Mouse (Mus musculus) forebrain, embryonic 11.5 days (tissue): ENCODE measurements around the gene Ddx6. TPM values are rescaled to one million over a fixed set of nuclear protein-coding genes. Genes with fewer than 3 reads are reported as not detected.

Experiments
- ATAC-seq: fragments of 200-750 bp; cut with Nextera tagmentation; replicated peaks from 2 replicates; pipeline ENCODE4 v1.8.0; 2017; ENCODE audit warnings: moderate TSS enrichment; ENCODE audit not compliant: low FRiP score
- DNase-seq: peaks from one replicate; pipeline ENCODE4 v3.0.0-alpha.2; 2017; ENCODE audit warnings: low spot score
- H3K27ac ChIP-seq: fragments of 300-500 bp; sonication (generic); 2 replicates; pipeline ENCODE4 v1.5.1; 2014; ENCODE audit warnings: low read depth, low read length
- H3K27me3 ChIP-seq: fragments of 300-500 bp; sonication (generic); 2 replicates; pipeline ENCODE4 v1.6.1; 2014; ENCODE audit warnings: mild to moderate bottlenecking, low read length, mixed read lengths; ENCODE audit not compliant: control insufficient read depth, insufficient read depth
- H3K36me3 ChIP-seq: fragments of 300-500 bp; sonication (generic); 2 replicates; pipeline ENCODE4 v1.6.1; 2014; ENCODE audit warnings: mild to moderate bottlenecking, low read length, moderate library complexity, mixed read lengths; ENCODE audit not compliant: control insufficient read depth, insufficient read depth
- H3K4me1 ChIP-seq: fragments of 300-500 bp; sonication (generic); replicated peaks from 2 replicates; pipeline ENCODE4 v1.6.1; 2014; ENCODE audit warnings: low read length, mixed read lengths; ENCODE audit not compliant: control insufficient read depth, insufficient read depth
- H3K4me2 ChIP-seq: fragments of 300-500 bp; sonication (generic); 2 replicates; pipeline ENCODE4 v1.6.1; 2014; ENCODE audit warnings: low read depth, mild to moderate bottlenecking, low read length, moderate library complexity, mixed read lengths; ENCODE audit not compliant: severe bottlenecking
- H3K4me3 ChIP-seq: fragments of 300-500 bp; sonication (generic); 2 replicates; pipeline ENCODE4 v1.5.1; 2014; ENCODE audit warnings: low read depth, low read length
- H3K9ac ChIP-seq: fragments of 300-500 bp; sonication (generic); 2 replicates; pipeline ENCODE4 v1.6.1; 2014; ENCODE audit warnings: low read length
- H3K9me3 ChIP-seq: fragments of 300-500 bp; sonication (generic); 2 replicates; pipeline ENCODE4 v1.6.1; 2016; ENCODE audit warnings: low read length, mixed read lengths; ENCODE audit not compliant: control insufficient read depth
- WGBS: fragments of 180-500 bp; shearing (Covaris S2); extraction: QIAGEN DNeasy Blood & Tissue Kit; methylation state at CpG from one replicate; pipeline ENCODE4 v1.1.7; 2014; 5-methylcytosine and 5-hydroxymethylcytosine counted together
- polyA plus RNA-seq: library from polyadenylated mRNA; unstranded; fragments of >200 nt; fragmentation: Nextera tagmentation; extraction: Ambion mirVana; gene quantifications from 2 replicates; pipeline ENCODE4 v1.2.1, GENCODE M21; 2014

The Ddx6 gene
- polyA plus RNA-seq, 1 experiment from 2014 or later: 16.2 TPM

DNA sequence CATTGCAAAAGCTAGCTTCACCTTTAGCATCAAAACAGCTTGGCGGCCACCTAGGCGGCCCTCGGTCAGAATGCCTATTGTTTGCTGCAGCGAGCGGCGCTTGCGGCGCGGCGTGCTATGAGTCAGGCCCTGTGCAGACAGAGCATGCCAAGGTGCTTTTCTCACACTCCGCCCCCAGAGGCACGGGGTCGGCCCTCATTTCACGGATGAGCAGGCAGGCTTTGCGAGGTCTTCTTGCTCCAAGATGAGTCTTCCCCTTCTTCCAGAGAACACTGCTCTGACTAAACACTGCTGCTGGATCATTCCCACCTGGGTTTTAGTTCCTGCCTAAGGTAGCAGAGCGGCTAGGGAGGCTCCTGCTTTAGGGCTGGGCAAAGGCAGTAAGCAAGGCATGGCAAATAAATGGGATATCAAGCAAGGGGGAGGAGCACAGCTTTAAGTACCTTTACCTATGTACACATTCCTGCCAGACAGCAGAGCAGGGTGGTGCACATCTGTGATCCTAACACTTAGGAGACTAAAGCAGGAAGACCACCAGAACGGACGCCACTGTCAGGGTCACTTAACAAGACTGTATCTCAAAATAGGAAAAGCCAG lies 5.7 kb upstream of the Ddx6 start:
- peak overlapping the region; percentile 12; the same call in 1 of the 2 replicates for H3K9ac ChIP-seq
- H3K4me3 ChIP-seq: peak overlapping the region; percentile 6; the same call in 1 of the 2 replicates
- 3% methylated on average over 18 of the region's 18 CpGs for WGBS
- 0 out of 2 replicates have a peak overlapping the region, but pooled peaks have one; percentile 18 for H3K27ac ChIP-seq
- no peaks in the 10 kb centered on the region for H3K27me3 ChIP-seq
- H3K9me3 ChIP-seq: no peaks in the 10 kb centered on the region
- no peaks in the 10 kb centered on the region for H3K36me3 ChIP-seq
- H3K4me2 ChIP-seq: peak overlapping the region; percentile 42
- DNase-seq (peak; percentile 81), ATAC-seq (peak; percentile 68)
- peaks cover 17% of the 10 kb centered on the region for H3K4me1 ChIP-seq

GRCm38 (mm10) chr9:44599616-44600015 lies 5.1 kb upstream of the Ddx6 start:
- H3K9ac ChIP-seq: no peak overlapping the region

DNA sequence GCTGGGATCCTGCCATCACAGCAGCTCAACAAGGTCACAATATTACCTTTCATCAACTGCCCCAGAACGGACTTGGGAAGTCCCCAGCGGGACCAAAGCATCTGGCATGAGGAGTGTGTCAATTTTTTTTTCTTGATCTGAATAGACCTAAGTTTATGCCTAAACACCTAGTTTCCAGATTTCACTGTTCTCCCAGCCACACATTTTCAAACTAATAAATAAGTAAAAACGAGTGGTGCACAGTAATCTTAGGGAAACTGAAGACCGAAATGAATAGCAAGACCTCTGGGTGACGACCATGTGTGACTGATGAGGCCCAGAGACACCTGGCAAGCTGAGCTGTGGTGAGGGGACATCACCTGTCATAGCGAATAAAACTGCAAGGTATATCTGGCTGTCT lies 3.9 kb upstream of the Ddx6 start:
- ATAC-seq (no peak), DNase-seq (no peak)
- WGBS: 87% methylated on average over 6 of the region's 6 CpGs
- H3K36me3 ChIP-seq: no peaks in the 10 kb centered on the region
- H3K4me2 ChIP-seq: no peak overlapping the region
- H3K27ac ChIP-seq: no peak overlapping the region
- H3K9me3 ChIP-seq: no peaks in the 10 kb centered on the region
- H3K27me3 ChIP-seq: no peaks in the 10 kb centered on the region
- no peak overlapping the region for H3K4me3 ChIP-seq
- no peak overlapping the region for H3K9ac ChIP-seq
- peaks cover 17% of the 10 kb centered on the region for H3K4me1 ChIP-seq

More at GRCm38 (mm10) chr9:44599616-44600015, 5.1 kb upstream of the Ddx6 start:
- Histone ChIP-seq H3K4me1 (peaks cover 17% of the 10 kb centered on the region), H3K36me3 (no peaks in the 10 kb centered on the region), H3K4me3 (no peak overlapping the region), H3K27me3 (no peaks in the 10 kb centered on the region), H3K4me2 (0 out of 2 replicates have a peak overlapping the region, but pooled peaks have one; percentile 42), H3K27ac (no peak overlapping the region), H3K9me3 (no peaks in the 10 kb centered on the region)
- ATAC-seq: no peak
- 9% methylated on average over 4 of the region's 6 CpGs for WGBS
- no peak for DNase-seq

DNA sequence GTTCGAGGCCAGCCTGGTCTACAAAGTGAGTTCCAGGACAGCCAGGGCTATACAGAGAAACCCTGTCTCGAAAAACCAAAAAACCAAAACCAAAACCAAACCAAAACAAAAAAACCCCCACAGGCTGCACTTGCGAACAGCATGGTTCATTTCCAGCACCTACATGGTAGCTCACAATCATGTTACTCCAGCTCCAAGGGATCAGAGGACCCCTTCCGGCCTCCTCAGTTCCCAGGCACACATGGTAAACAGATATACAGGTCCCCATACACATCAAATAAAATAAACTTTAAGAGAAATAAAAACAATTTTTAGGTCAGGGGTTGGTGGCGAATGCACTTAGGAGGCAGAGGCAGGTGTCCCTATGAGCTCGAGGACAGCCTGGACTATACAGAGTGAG lies 1.9 kb upstream of the Ddx6 start:
- peak overlapping the region; percentile 100; the same call in 1 of the 2 replicates for H3K4me3 ChIP-seq
- H3K9ac ChIP-seq: peak overlapping the region; percentile 100; the same call in 1 of the 2 replicates
- H3K4me1 ChIP-seq: peaks cover 20% of the 10 kb centered on the region
- DNase-seq (no peak), ATAC-seq (no peak)
- H3K27ac ChIP-seq: 0 out of 2 replicates have a peak overlapping the region, but pooled peaks have one; percentile 1
- H3K27me3 ChIP-seq: no peaks in the 10 kb centered on the region
- peak overlapping the region; percentile 80 for H3K4me2 ChIP-seq
- no peaks in the 10 kb centered on the region for H3K9me3 ChIP-seq
- WGBS: 76% methylated on average over 6 of the region's 6 CpGs
- H3K36me3 ChIP-seq: no peaks in the 10 kb centered on the region; the same call in 1 of the 2 replicates

GRCm38 (mm10) chr9:44603454-44604289 lies 1.0 kb upstream of the Ddx6 start:
- H3K9ac ChIP-seq: peak overlapping the region; percentile 100
- no peaks in the 10 kb centered on the region; the same call in 1 of the 2 replicates for H3K36me3 ChIP-seq
- no peaks in the 10 kb centered on the region for H3K27me3 ChIP-seq
- peaks cover 16% of the 10 kb centered on the region for H3K4me1 ChIP-seq
- DNase-seq (peak; percentile 78), ATAC-seq (peak; percentile 66)
- peak overlapping the region; percentile 95 for H3K27ac ChIP-seq
- WGBS: under 1% methylated on average over 38 of the region's 38 CpGs
- peak overlapping the region; percentile 100 for H3K4me3 ChIP-seq
- peak overlapping the region; percentile 80 for H3K4me2 ChIP-seq
- no peaks in the 10 kb centered on the region for H3K9me3 ChIP-seq

GRCm38 (mm10) chr9:44604290-44604778 lies 358 bp upstream of the Ddx6 start:
- peak; percentile 93 for DNase-seq
- Histone ChIP-seq H3K36me3 (peaks cover 3% of the 10 kb centered on the region; the same call in 1 of the 2 replicates), H3K4me1 (peaks cover 9% of the 10 kb centered on the region), H3K4me3 (peak overlapping the region; percentile 100), H3K4me2 (peak overlapping the region; percentile 80), H3K27ac (peak overlapping the region; percentile 95), H3K9ac (peak overlapping the region; percentile 100), H3K27me3 (no peaks in the 10 kb centered on the region), H3K9me3 (no peaks in the 10 kb centered on the region)
- under 1% methylated on average over 47 of the region's 65 CpGs for WGBS
- peak; percentile 60 for ATAC-seq

GRCm38 (mm10) chr9:44605616-44606165 lies 999 bp downstream of the Ddx6 start:
- Histone ChIP-seq H3K4me3 (peak overlapping the region; percentile 100), H3K9me3 (no peaks in the 10 kb centered on the region), H3K9ac (peak overlapping the region; percentile 100), H3K4me2 (peak overlapping the region; percentile 80), H3K27me3 (no peaks in the 10 kb centered on the region), H3K27ac (peak overlapping the region; percentile 95), H3K4me1 (peaks cover 8% of the 10 kb centered on the region; the same call in 1 of the 2 replicates), H3K36me3 (peaks cover 11% of the 10 kb centered on the region)
- no peak; the same call in 1 of the 2 replicates for ATAC-seq
- no peak for DNase-seq
- under 1% methylated on average over 13 of the region's 13 CpGs for WGBS

DNA sequence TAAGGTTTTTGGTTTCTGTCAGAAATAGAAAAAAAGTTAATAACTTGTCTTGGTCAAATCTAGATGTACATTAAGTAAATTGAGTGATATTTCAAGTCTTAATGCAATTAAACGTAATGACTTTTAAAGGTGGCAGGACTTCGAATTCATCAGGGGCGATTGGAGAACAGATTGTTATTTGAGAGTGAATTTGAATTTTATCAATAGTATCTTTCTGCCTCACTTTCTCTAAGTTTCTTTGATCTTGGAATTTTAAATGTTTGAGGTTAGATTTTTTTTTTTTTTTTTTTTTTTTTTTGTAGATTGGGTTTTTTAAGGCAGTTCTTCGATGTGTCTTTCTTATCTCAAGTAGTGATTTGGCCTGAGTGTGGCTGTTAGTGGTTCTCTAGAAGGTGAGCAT lies 2.0 kb downstream of the Ddx6 start:
- Histone ChIP-seq H3K36me3 (peaks cover 11% of the 10 kb centered on the region), H3K9ac (no peak overlapping the region), H3K4me2 (no peak overlapping the region), H3K27me3 (no peaks in the 10 kb centered on the region), H3K27ac (no peak overlapping the region), H3K4me1 (peaks cover 8% of the 10 kb centered on the region; the same call in 1 of the 2 replicates), H3K4me3 (no peak overlapping the region), H3K9me3 (no peaks in the 10 kb centered on the region)
- ATAC-seq: no peak
- WGBS: 85% methylated on average over 4 of the region's 4 CpGs
- DNase-seq: no peak
